Mouse (Mus musculus): Measurements from ENCODE around the gene Grm1.

- no peak for TF ChIP-seq GATA1 (IDR thresholded peaks at IDR 0.05; ENCODE audit: borderline replicate concordance, low read length)
- TF ChIP-seq FLI1 (IDR thresholded peaks at IDR 0.05; ENCODE audit: low read length): no peak
Measured at GRCm38 (mm10) chr10:11086348-11086747, 4.2 kb upstream of the Grm1 start.
